Mouse (Mus musculus) megakaryocyte, embryonic 14.5 days (primary cell): ENCODE measurements around the gene Fndc9. TPM values are rescaled to one million over a fixed set of nuclear protein-coding genes. Genes with fewer than 3 reads are reported as not detected.

ENCODE experiments used
- H3K27me3 ChIP-seq: replicated peaks from 2 replicates; pipeline ENCODE3; 2012; ENCODE audit warnings: inconsistent platforms
- H3K36me3 ChIP-seq: replicated peaks from 2 replicates; pipeline ENCODE3; 2012; ENCODE audit warnings: low read length, inconsistent platforms, mixed read lengths
- H3K4me1 ChIP-seq: 2 replicates; pipeline ENCODE4 v1.6.1; 2012; ENCODE audit warnings: inconsistent platforms
- H3K4me3 ChIP-seq: replicated peaks from 2 replicates; pipeline ENCODE3; 2012; ENCODE audit warnings: moderate library complexity, mild to moderate bottlenecking, inconsistent platforms
- H3K9me3 ChIP-seq: 2 replicates; pipeline ENCODE4 v1.6.1; 2012; ENCODE audit warnings: inconsistent platforms
- FLI1 ChIP-seq: IDR thresholded peaks from 2 replicates; pipeline ENCODE4 v1.6.1; 2012; ENCODE audit warnings: low read length, inconsistent platforms, mixed read lengths
- GATA1 ChIP-seq: IDR thresholded peaks from 3 replicates; pipeline ENCODE4 v1.6.1; 2012; ENCODE audit warnings: mixed read lengths, low read length, inconsistent platforms, borderline replicate concordance
- polyA plus RNA-seq: library from polyadenylated mRNA; stranded (reverse); fragments of >175 nt; gene quantifications from 2 replicates; pipeline ENCODE4 v1.2.3, GENCODE M21; 2012; ENCODE audit warnings: low replicate concordance; ENCODE audit not compliant: insufficient read depth

The Fndc9 gene
- polyA plus RNA-seq, 1 experiment, result not detected

GRCm38 (mm10) chr11:46269893-46270292 lies 34.6 kb downstream of the Fndc9 start:
- Histone ChIP-seq H3K4me1 (no peaks in the 10 kb centered on the region), H3K27me3 (no peaks in the 10 kb centered on the region), H3K9me3 (no peaks in the 10 kb centered on the region), H3K4me3 (no peak overlapping the region), H3K36me3 (peaks cover 95% of the 10 kb centered on the region)
- no peak for TF ChIP-seq FLI1
- no peak for TF ChIP-seq GATA1

DNA sequence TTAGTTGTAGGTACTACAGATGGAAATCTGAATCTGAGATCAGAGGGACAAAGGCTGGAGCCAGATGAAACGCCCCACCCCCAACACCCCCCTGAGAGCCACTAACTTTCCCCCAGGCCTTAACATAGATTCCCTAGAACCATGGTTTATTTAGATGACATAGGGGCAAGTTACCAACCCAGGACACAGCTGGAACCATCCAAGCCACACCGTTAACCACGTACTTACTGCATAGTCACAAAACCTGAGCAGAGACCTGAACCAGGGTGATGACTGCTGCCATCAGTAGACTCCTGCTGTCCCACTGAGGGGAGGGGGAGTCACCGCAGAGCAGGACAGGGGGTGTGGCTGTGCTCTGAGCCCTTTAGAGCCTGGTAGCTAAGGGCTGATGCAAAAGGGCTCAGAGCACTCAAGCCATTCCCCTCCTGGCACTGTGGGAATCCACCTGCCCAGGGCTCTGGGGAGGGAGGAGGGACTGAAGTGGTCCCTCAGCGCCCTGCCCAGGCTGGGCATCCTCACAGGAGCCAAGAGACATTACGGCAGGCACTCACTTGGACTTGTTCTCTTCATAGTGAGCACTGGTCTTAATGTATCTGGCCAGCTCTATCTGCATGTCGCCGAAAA lies 36.8 kb downstream of the Fndc9 start:
- Histone ChIP-seq H3K9me3 (no peaks in the 10 kb centered on the region), H3K36me3 (peaks cover 92% of the 10 kb centered on the region), H3K4me3 (no peak overlapping the region), H3K27me3 (no peaks in the 10 kb centered on the region), H3K4me1 (peaks cover 8% of the 10 kb centered on the region; the same call in 1 of the 2 replicates)
- TF ChIP-seq GATA1 (no peak), FLI1 (no peak)

DNA sequence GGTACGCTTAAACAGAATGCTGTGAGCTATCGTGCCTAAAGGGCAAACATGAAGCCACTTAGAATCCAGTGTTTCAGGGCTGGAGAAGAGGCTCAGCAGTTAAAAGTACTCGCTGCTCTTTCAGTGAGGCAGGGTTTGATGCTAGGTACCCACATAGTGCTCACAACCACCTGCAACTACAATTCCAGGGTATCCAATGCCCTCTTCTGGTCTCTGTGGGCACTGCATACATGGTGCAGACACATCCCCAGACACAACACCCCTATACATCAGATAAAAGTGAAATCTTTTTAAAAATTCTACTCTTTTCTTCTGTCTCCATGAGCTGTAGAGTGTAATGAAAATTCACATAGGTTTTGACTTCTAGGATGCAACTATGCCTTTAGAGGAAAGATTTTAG lies 38.6 kb downstream of the Fndc9 start:
- no peak for TF ChIP-seq FLI1
- no peak for TF ChIP-seq GATA1
- Histone ChIP-seq H3K4me1 (peaks cover 8% of the 10 kb centered on the region; the same call in 1 of the 2 replicates), H3K9me3 (no peaks in the 10 kb centered on the region), H3K27me3 (no peaks in the 10 kb centered on the region), H3K36me3 (peaks cover 93% of the 10 kb centered on the region), H3K4me3 (no peak overlapping the region)

- peaks cover 92% of the 10 kb centered on the region for H3K36me3 ChIP-seq
- H3K4me3 ChIP-seq, result no peak overlapping the region
- no peaks in the 10 kb centered on the region for H3K27me3 ChIP-seq
- H3K4me1 ChIP-seq, result peaks cover 8% of the 10 kb centered on the region; the same call in 1 of the 2 replicates
- no peaks in the 10 kb centered on the region for H3K9me3 ChIP-seq
- TF ChIP-seq FLI1, result no peak
- TF ChIP-seq GATA1, result no peak
These were observed 40.0 kb downstream of the Fndc9 start for GRCm38 (mm10) chr11:46275302-46275701.

DNA sequence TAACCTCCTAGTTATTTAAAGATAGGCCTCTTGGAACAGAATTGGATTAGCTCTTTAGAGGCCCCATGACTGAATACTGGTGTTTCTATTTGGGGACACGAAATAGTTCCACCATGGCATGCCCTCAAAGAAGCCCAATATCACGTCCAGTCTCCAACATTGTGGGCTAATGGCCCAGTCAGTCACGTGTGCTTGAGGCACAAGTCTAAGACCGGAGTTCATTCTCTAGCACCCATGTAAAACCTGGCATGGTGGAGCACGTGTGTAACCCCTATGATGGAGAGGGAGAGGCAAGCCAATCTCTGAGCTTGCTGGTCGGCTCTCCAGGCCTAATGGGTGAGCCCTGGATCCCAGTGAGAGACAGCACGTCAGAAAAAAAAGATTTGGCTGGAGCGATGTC lies 40.8 kb downstream of the Fndc9 start:
- Histone ChIP-seq H3K9me3 (no peaks in the 10 kb centered on the region), H3K27me3 (no peaks in the 10 kb centered on the region), H3K36me3 (peaks cover 93% of the 10 kb centered on the region), H3K4me1 (peaks cover 14% of the 10 kb centered on the region), H3K4me3 (no peak overlapping the region)
- TF ChIP-seq GATA1, result no peak
- no peak for TF ChIP-seq FLI1

GRCm38 (mm10) chr11:46276778-46277177 lies 41.4 kb downstream of the Fndc9 start:
- no peaks in the 10 kb centered on the region for H3K27me3 ChIP-seq
- H3K4me1 ChIP-seq, result peaks cover 19% of the 10 kb centered on the region
- no peaks in the 10 kb centered on the region for H3K9me3 ChIP-seq
- no peak overlapping the region for H3K4me3 ChIP-seq
- H3K36me3 ChIP-seq, result peaks cover 93% of the 10 kb centered on the region
- TF ChIP-seq FLI1 (no peak), GATA1 (no peak)

GRCm38 (mm10) chr11:46278140-46278539 lies 42.8 kb downstream of the Fndc9 start:
- Histone ChIP-seq H3K27me3 (no peaks in the 10 kb centered on the region), H3K36me3 (peaks cover 92% of the 10 kb centered on the region), H3K4me1 (peaks cover 32% of the 10 kb centered on the region), H3K9me3 (0 out of 2 replicates have a peak, but pooled peaks cover 3% of the 10 kb centered on the region), H3K4me3 (no peak overlapping the region)
- TF ChIP-seq GATA1 (no peak), FLI1 (no peak)

DNA sequence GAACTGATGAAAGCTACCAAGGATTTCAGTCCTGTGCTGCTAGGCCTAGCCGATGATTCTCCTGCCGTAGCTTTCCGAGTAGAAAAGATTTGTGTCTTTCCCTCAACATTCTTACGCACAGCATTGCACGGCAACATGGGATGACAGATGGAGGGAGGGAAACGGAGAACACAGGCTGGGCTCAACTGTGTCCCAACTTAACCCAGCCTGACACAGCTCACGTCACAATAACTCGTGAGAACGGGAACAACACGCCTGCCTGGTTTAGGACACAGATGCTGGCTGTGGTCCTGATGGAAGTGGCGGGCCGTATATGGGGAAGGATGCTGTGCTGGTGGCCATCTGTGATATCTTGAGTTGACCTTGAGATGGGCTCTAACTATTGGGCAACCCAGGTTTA lies 43.4 kb downstream of the Fndc9 start:
- no peaks in the 10 kb centered on the region for H3K27me3 ChIP-seq
- H3K36me3 ChIP-seq, result peaks cover 92% of the 10 kb centered on the region
- H3K4me3 ChIP-seq, result no peak overlapping the region
- TF ChIP-seq FLI1, result no peak
- no peak for TF ChIP-seq GATA1
- H3K4me1 ChIP-seq, result peaks cover 38% of the 10 kb centered on the region
- 0 out of 2 replicates have a peak, but pooled peaks cover 3% of the 10 kb centered on the region for H3K9me3 ChIP-seq

DNA sequence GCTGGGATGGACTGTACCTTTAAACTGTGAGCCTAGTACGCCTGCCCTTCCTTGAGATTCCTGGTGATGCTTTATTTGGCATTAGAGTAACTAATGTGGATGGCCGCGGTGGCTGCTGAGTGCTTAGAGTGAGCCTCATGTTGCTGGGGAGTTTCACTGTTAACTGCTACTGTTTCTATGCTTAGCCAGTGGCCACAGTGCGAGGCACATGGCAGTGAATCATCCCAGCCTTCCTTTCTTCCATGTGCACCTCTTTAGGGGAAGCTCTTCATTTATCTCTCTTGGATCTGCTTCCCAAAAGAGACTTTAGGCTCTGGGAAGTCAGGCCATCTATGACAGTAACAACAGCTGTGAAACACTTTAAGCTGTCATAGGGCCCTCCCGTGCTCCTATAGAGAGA lies 47.3 kb downstream of the Fndc9 start:
- Histone ChIP-seq H3K9me3 (0 out of 2 replicates have a peak, but pooled peaks cover 3% of the 10 kb centered on the region), H3K4me1 (peaks cover 46% of the 10 kb centered on the region), H3K27me3 (no peaks in the 10 kb centered on the region), H3K4me3 (peak overlapping the region; percentile 26), H3K36me3 (peaks cover 83% of the 10 kb centered on the region)
- TF ChIP-seq GATA1 (no peak), FLI1 (no peak)

DNA sequence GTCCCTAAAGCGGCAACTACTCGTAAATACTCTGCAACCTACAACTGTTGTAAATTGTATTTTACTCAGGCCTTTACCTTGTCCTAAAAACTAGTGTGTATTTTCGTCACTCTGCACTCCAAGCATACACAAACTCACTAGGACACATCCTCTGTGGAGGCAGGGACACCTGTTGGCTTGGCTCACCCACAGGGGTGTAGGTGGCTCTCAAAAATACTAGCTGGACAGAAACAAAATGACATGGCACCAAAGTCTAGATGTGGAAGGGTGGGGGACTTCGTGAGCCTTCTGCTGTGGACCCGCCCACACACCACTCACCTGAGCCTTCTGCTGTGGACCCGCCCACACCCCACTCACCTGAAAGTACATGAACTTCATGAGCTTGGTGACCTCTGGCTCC lies 48.5 kb downstream of the Fndc9 start:
- Histone ChIP-seq H3K4me3 (no peak overlapping the region), H3K4me1 (peaks cover 46% of the 10 kb centered on the region), H3K9me3 (0 out of 2 replicates have a peak, but pooled peaks cover 3% of the 10 kb centered on the region), H3K36me3 (peaks cover 83% of the 10 kb centered on the region), H3K27me3 (no peaks in the 10 kb centered on the region)
- TF ChIP-seq FLI1 (no peak), GATA1 (no peak)

DNA sequence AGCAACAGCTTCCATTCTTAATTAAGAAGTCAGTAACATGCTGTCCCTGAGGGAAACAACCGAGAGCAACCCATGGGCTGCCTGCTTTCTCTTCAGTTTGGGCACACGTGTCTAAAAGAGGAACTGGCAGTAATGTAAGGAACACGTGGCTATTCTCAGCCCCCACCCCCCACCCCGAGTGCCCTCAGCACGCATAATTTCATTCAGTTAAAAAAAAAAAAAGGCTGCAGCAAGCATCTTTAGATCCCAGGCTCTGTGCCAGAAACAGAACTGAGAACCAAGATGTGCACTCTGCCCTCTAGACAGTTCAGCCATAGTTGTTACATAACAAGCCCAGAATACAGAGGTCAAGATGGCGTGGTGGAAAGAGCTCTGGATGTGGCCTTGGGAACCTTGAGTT lies 51.5 kb downstream of the Fndc9 start:
- H3K36me3 ChIP-seq, result peaks cover 81% of the 10 kb centered on the region
- no peak overlapping the region for H3K4me3 ChIP-seq
- H3K4me1 ChIP-seq, result peaks cover 35% of the 10 kb centered on the region
- no peaks in the 10 kb centered on the region for H3K27me3 ChIP-seq
- TF ChIP-seq FLI1, result no peak
- no peak for TF ChIP-seq GATA1
- H3K9me3 ChIP-seq, result 0 out of 2 replicates have a peak, but pooled peaks cover 3% of the 10 kb centered on the region
